Mouse (Mus musculus): ENCODE data around the gene Ncoa5.

The Ncoa5 gene

DNA sequence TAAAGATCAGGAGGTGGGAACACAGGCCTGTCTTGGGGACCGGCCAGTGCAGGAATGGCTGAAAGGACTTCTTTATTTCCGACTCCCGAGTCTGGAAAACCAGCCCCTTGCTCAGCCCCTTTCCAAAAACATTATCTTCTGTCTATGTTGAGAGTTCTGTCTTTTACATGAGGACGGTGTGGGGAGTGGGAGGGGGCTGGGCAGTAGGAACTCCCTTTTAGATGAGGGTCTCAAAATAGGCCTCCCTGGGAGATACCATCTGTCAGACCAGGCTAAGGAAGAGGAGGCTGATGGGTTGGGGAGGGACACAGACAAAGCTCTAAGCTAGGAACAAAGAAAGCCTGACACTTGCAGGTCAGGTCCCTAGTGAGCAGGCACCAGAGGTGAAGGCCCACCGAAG, 14.4 kb upstream of the Ncoa5 start:
- no peak for DNase-seq (ENCODE audit: low spot score)

DNA sequence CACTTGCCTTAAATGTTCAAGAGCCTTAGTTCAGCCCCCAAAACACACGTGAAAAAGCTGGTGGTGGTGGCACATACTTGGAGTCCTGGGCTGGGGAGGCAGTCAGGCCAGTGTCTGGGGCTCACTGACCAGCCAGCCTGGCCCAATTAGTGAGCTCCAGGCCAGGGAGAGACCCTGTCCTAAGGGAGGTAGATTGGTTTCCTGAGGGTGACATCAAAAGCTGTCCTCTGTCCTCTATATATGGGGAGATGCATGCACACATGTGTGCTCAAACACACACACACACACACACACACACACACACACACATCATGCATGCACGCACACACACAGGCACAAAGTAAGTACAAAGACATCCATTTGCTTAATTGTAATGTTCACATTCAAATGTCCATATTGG, 9.1 kb upstream of the Ncoa5 start:
- DNase-seq (ENCODE audit: low spot score), result no peak

DNA sequence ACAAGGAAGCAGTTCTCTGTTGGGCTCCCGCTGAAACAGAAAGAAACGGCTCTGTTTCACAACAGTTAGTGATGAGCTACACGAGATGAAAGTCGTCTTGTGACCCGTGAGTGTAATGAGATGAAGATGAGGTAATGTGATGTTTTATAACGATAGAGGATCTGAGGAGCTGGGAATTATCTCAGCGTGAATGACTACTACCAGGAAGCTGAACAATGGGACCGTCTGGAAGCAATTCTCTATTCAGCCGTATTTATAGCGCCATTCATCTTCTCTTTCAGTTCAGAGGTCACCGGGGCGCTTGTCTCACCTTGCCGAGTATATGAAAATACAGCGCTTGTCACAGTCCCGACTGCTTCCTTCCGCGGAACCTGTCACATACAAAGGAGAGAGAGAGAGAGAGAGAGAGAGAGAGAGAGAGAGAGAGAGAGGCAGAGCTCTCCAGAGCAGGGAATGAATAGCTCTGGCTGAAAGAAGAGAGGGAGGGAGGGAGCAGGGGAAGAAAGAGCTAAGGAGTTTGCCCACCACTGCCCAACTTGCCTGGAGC, 8.5 kb upstream of the Ncoa5 start:
- DNase-seq (ENCODE audit: low spot score), result no peak

DNA sequence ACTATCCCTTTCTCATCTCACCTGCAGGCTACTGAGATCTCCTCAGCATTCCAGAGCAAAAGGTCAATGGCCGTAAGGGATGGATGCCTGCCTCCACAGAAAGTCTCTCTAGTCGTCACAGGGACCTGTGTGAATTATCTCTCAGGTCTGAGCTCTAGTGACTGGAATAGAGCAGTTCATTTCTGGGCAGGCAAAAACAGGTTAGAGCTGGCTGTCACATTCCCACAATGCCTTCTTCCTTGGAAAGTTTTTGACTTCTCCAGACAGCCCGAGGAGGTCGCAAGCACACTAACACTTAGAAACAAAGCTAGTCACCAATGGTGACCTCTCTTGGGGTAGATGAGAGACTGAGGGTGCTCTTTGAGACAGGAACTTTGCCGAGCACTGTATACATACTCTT, 7.5 kb upstream of the Ncoa5 start:
- no peak for DNase-seq (ENCODE audit: low spot score)

DNA sequence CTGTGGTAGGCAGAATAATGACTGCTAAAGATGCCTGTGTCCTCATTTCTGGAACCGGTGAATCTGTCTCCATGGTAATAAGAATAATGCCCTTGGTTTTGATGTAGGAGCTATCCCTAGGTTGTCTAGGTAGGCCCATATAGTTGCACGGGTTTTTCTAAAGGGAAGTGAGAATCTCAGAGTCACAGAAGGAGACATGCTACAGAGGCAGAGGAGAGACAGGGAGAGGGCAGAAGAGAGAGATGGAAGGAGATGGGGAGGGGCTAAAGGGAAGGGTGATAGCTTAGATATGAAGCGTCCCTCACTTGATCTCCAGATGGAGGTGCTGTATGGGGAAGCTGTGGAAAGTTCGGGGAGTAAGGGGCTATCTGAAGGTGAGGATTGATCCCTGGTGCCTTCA, 2.7 kb upstream of the Ncoa5 start:
- DNase-seq (ENCODE audit: low spot score), result no peak

DNA sequence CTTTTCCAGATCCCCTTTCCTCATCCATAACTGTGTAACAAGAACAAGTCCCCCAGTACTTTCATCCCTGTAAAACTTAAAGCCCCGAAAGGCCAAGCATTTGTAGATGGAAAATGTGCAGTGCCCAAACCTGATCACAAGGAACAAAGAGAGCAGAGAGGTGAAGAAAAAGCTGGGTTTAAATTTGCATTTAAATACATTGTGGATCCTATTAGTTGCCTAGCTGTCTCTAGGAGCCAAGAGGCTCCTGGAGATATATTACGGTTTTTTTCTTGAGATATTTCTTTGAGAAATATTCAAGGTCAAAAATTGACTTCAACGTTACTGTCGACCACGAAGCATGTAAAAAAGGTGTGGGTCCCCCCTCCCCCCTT, 378 bp upstream of the Ncoa5 start:
- no peak for DNase-seq (ENCODE audit: low spot score)

DNA sequence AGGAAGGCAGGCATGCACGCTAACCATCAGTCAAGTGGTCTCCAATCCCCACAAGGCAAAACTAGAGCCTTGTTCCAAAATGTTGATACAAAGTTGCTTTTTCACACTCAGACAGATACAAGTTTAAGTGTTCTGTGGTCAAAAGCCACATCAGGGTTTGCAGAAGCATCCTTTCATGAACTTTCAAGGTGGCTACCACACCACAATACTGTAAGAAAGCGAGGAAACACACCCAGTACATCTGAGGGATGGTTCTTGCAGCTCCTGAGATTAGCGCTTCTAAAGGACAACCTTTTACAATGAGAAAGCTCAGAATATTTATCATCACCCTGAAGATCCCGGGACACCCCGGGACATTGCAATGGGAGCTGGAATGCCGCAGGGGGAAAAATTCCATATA, 1.4 kb downstream of the Ncoa5 start:
- peak; percentile 3 for DNase-seq (ENCODE audit: low spot score)

DNA sequence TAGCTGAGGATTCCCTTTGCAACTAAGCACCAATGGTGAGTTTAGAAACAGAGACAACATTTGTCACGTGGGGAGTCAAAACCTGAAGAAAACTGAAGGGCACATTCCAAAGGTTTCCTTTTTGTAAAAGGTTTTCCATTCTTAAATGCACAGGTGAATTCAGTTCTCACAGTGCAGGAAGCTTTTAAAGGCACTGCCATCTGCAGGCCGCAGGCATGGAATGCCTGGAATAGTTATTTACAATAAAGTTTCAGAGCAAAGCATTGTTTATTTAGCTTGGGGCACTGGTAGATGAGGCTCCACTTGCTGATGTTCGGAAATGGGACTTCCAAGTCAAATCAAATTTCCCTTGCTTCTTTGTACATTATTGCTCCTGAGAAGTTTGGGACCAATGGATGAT, 2.1 kb downstream of the Ncoa5 start:
- DNase-seq (ENCODE audit: low spot score), result no peak

DNA sequence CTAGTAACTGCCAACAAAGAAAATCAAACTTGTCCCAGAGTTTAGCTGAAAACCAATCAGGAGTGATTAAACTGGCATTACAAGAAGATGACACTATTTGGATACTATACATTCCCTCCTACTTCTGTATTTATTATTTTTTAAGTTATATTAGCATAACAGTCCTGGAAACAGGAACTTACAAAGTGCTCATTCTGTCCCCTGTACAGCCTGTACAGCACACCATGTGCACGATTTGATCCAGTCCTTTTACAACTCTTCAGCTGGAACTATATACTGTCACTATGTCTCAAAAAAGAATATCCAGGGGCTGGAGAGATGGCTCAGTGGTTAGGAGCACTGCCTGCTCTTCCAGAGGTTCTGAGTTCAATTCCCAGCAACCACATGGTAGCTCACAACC, 7.5 kb downstream of the Ncoa5 start:
- no peak for DNase-seq (ENCODE audit: low spot score)

DNA sequence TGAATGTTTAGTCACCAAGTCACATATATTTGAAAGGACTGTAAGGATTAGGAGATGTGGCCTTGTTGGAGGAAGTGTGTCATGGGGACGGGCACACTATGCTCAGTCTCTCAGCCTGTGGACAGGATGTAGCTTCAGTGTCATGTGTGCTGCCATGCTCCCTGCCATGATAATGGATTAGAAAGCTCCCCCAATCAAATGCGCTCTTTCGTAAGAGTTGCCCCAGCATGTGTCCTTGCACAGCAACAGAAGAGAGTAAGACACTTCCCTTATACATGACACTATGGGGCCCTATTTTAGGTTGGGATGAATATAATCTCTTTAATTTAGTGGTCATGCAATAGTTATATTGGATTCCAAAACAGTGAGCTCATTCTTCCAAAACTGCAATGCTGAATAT, 14.2 kb downstream of the Ncoa5 start:
- no peak for DNase-seq (ENCODE audit: low spot score)

DNA sequence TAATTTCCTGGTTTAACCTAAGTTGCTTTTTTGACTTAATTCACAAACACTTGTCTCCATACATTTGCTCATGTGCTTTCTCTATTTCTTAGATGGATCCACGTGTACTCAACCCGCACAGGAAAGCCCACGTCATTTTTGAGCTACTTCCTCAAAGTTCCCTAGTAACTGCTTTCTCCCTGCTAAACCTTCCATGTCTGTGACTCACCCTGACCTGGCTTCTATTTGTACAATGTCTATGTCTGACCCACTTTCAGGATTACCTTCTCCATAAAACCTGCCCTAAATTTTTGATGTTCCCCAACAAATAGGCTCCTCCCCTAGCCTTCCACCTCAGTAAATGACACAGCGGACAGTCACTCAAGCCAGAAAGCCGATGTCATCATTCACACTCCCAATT, 19.7 kb downstream of the Ncoa5 start:
- no peak for DNase-seq (ENCODE audit: low spot score)

DNA sequence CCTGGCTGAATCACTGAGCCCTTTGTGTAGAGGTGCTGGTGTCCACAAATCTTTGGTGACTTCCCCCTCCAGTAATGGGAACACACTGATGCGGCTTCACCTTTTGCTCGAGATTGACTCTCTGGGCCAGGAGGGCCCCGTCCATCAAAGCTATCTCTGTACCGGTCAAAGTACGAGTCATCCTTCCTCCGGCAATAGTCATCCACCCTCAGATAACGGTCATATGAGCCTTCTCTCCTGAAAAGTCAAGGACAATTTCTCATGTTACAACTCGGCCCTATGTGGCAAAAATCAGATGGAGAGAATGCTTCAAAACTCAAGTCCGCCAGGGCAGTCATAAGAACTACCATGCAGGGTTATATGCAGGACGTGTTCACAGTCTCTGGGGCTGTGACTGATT, 24.3 kb downstream of the Ncoa5 start:
- DNase-seq (ENCODE audit: low spot score), result no peak

DNA sequence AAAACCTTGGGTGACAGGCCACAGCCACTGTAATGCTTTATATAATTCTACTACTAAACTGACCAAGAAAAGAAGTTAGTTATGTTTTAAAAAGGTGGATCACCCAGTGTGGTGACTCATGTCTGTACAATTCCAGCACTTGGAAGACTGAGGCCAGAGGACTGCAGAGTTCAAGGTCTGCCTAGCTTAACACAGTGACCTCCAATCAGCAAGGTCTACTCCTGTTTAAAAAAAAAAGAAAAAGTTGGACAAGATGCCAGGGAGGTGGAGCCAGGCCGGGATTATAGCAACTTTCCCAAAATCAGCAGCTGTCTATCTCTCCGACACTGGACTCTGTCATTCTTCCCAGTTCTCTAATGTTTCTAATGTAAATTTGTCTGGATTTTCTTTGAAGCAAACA, 25.1 kb downstream of the Ncoa5 start:
- no peak for DNase-seq (ENCODE audit: low spot score)

DNA sequence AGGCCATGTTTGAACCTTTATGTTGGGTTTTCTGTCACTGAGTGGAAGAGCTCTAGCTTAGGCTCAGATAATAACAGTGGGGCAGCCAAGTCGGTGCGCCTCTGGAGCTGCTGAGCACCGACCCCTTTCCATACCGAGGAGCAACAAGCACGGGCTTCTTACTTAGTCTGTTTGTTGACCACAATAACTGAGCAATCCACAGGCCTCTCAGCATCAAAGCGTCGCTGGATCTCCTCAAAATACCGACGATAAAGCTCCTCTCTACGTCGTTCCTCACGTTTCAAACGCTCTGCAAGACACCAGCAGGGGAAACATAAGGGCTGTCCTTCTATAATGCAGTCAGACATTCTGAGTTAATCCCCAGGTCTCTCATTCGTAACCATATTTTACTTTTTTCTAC, 25.5 kb downstream of the Ncoa5 start:
- no peak for DNase-seq (ENCODE audit: low spot score)

DNA sequence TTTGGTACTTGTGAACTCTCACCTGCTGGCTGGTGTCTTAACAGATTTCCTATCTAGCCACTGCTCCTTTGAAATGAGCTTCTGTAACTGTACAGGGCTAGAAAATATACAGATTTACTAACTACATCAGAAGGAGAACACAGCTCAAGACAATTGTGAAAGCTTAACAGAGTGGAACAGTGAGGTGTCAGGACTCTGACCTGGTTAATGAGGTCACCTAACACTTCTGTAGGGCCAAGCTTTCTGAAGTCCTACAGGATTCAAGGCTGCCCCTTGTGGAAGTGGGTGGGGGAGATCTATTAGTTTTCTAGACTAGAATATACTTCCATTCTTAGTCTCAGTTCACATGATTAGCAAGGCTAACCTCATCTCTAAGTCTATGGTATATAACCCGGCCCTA, 26.7 kb downstream of the Ncoa5 start:
- DNase-seq (ENCODE audit: low spot score), result no peak

DNA sequence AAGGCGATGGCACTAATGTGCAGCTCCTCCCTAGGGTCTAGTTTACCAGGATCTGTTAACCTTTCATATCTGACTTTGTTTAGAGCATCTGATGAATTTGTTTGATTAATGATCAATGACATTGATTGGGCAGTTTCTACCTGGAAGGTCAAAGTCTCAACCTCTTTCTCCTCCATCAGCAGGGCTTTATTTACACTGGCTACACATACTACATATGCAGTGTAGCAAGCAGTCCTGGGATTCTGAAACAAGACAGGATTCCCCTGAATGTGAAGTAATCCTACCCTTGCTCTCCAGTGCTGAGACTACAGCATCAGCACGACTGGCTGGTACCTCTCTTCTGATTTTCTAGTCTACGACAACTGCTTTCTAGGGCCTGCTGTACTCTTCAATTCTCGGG, 27.9 kb downstream of the Ncoa5 start:
- no peak for DNase-seq (ENCODE audit: low spot score)

DNA sequence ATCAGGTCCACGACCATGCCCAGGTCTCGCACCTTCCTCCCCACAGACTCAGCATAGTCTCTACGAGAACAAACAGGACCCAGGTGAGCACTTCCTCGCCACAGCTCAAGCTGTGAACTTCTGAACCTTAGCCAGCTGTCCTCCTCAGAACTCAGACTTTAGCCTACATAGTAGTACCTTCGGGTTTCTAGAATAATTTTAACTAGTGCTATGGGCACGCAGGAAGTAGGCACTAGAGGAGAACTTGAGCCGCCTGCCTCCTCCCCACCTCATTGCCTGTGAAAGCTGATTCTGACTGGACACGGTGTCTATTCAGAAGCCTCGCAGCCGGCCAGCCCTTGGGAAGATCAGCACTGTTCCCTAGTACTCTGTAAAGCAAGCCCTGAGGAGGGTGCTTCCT, 30.4 kb downstream of the Ncoa5 start:
- no peak for DNase-seq (ENCODE audit: low spot score)

DNA sequence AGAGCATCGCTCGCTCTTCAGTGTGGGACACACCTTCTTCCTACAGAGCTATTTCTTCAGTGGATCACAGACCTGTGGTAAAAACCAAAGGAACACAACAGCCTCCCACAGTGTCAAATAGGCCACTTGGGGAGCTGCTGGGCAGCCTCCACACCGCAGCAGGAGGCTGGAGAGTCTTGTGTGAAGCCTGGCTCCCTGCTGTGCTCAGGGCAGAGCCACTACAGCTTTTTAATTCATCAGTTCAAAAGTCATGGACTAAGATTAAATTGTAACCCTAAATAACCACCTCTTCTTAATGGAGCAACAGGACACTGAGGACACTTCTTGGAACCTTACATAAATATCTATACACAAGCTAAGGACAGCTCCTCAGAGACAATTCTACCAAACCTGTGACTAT, 31.6 kb downstream of the Ncoa5 start:
- no peak for DNase-seq (ENCODE audit: low spot score)

DNA sequence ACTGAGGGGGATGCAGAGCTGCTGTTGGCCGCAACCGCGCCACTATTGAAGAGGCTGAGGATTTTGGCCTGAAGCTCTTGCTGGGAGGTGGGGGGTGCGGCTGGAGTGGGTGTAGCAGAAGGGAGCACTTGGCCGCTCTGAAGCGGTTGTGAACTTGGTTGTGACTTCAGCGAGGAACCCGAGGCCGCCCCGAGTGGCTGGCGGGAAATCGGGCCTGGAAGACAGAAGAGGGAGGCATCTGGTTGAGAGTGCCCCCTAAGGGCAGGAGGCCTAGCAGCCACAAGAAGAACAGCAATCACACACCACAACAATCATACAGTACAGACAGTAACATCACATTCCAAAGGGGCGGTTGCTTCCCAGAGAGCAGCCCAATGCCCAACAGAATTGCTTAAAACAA, 32.7 kb downstream of the Ncoa5 start:
- no peak for DNase-seq (ENCODE audit: low spot score)

DNA sequence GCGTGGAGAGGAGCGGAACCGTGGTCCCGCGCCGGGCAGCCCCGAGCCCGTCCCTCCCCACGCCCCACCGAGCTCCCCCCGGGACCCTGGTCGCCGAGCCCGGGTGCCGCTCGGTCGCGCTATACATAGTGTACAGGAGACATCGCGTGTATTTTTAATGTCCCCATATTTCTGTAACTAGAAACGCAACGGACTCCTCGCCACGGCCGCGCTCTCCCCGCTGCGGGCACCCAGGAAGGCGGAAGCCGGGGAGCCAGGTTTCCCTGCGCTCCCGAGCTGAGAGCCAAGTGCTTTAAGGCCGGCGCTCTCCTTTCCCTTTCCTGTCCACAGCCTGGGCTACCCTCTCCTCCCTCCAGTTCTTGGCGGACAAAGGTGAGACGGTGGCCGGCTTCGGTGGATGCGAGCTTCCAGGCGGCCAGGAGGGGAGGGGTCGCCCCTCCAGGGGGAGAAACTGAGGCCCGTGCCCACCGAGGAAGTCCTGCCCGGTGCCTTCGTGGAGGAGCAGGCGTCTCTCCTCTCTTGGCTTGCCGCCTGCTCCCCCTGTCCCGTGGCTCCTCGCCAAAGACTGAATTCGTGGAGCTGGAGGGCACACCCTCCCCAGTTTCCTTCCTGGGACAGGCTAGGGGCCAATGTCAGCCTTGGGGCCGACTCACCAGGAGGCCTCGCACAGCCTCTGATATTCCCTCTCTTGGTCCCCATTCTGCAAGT, 36.8 kb downstream of the Ncoa5 start:
- DNase-seq (ENCODE audit: low spot score), result no peak

DNA sequence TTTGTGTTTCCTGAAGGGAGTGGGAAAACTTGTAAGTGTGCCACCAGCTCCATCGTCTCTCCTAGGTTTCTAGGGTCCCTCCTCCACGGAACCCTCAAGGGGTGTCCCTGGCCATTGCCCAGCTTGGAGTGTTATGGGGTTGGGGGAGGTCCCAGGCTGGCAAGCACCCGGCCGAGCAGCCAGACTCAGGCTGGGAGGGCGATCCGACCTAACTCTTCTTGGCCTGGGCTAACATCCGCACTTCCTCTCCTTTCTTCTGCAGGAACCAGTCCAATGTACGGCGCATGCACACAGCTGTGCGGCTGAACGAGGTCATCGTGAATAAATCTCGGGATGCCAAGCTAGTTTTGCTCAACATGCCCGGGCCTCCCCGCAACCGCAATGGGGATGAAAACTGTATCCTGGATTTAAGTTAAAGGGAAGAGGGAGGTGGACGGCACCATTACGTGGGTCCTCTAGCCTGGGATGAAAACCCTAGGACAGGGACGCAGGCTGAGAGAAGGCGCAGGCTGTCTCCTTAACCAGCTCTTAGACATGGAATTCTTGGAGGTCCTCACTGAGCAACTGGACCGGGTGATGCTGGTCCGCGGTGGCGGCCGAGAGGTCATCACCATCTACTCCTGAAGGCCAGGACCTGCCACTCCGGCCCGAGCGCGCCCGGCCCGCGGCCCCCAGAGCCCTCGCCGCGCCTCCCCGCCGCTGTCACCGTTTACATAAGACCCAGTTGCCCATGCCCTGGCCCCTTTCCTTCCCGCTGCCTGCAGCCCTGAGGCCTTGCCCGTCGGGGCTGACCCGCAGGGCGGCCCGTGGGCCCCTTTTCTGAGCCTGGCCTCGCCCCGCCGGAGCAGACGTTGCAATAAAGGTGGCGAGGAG, 37.6 kb downstream of the Ncoa5 start:
- no peak for DNase-seq (ENCODE audit: low spot score)

DNA sequence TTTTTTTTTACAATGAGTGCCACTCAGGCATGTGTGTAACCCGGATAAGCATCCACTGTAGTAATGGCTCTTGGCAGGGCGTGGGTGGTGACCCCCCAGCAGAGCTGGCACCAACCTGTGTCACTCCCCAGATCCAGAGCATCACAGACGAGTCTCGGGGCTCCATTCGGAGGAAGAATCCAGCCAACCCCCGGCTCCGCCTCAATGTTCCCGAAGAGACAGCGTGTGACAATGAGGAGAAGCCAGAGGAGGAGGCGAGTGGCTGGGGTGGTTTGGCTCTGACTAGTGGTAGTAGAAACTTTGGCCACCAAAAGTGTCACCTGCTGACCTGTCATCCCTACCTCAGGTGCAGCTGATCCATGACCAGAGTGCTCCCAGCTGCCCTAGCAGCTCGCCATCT, 38.7 kb downstream of the Ncoa5 start:
- no peak for DNase-seq (ENCODE audit: low spot score)

DNA sequence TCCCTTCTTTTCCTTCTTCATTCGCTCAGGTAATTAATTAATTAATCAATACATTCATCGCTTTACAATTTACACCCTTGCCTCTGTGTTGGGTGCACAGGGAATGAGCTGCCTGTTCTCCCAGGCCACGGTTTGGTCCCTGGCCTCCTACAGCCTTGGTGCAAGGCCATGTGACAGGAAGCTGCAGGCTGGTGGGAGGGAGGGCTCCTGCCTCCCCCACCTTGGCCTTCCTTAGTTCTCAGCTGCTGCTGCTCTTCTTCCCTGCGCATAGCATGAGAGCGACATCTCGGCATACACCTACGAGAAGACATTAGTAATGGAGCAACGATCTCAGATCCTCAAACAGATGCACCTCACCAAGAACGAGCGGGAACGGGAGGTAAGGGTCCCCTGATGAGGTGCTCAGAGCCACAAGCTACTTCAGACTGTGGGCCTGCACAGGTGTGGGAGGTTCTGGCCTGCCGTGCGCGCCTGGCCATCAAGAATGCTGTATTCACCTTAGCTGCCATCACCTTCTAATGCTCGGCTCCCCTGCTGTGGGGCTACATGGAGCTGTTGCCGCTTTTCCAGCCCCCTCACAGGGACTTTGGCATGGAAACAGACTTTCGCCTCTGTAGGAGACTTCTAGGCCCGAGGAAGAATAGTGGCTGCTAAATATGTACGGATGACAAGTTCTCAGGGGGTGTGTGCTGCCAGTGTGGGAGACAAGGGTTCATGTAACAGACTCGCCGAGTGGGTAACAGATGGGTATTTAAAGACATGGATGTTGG, 39.8 kb downstream of the Ncoa5 start:
- no peak for DNase-seq (ENCODE audit: low spot score)
